Mouse (Mus musculus) gastrocnemius, adult 8-10 months (tissue): Measurements from ENCODE around the gene Naa10. TPM values are rescaled to one million over a fixed set of nuclear protein-coding genes. Genes with fewer than 3 reads are reported as not detected.

Experiments
- total RNA-seq, 4 experiments: library from RNA; stranded (reverse); gene quantifications; 2 replicates each; pipeline ENCODE4 v1.2.4; 2022

Gene Naa10
- total RNA-seq, 4 experiments from 2014 or later = 46.6 to 61.8 (median 47.7) TPM

Other genes starting within 250 kb of the Naa10 start
- gene Slc6a8, start 248.8 kb downstream of the Naa10 start, total RNA-seq = 100 to 1,000 TPM in 3 of 4 experiments, 10 to 100 TPM in 1; 95.0 to 131 (median 122) TPM
- 10 to 100 TPM; 51.3 to 65.3 (median 61.4) TPM for gene Bcap31, start 205.8 kb downstream of the Naa10 start, total RNA-seq
- 10 to 100 TPM; 16.6 to 20.5 (median 19.7) TPM for gene Abcd1, start 205.3 kb downstream of the Naa10 start, total RNA-seq
- under 1 TPM; 0.24 to 0.70 (median 0.39) TPM for gene Plxnb3, start 164.9 kb downstream of the Naa10 start, total RNA-seq
- 10 to 100 TPM; 30.4 to 34.6 (median 32.5) TPM for gene Srpk3, start 147.5 kb downstream of the Naa10 start, total RNA-seq
- 100 to 1,000 TPM; 347 to 391 (median 361) TPM for gene Idh3g, start 135.0 kb downstream of the Naa10 start, total RNA-seq
- gene Ssr4, start 134.9 kb downstream of the Naa10 start, total RNA-seq = 10 to 100 TPM; 79.3 to 97.7 (median 86.9) TPM
- 1 to 10 TPM in 1 of 4 experiments, under 1 TPM in 3; 0.44 to 1.0 (median 0.81) TPM for gene Pdzd4, start 97.0 kb downstream of the Naa10 start, total RNA-seq
- not detected for gene Avpr2, start 29.8 kb downstream of the Naa10 start, total RNA-seq
- 1 to 10 TPM; 1.7 to 3.1 (median 2.6) TPM for gene L1cam, start 25.8 kb downstream of the Naa10 start, total RNA-seq
- 1 to 10 TPM in 1 of 4 experiments, under 1 TPM in 3; 0.22 to 1.1 (median 0.57) TPM for gene Arhgap4, start 74 bp downstream of the Naa10 start, total RNA-seq
- 1 to 10 TPM in 3 of 4 experiments, under 1 TPM in 1; 0.87 to 2.3 (median 1.5) TPM for gene Renbp, start 8.9 kb upstream of the Naa10 start, total RNA-seq
- gene Hcfc1, start 44.4 kb upstream of the Naa10 start, total RNA-seq = 10 to 100 TPM; 29.8 to 34.0 (median 32.0) TPM
- 10 to 100 TPM; 34.9 to 39.0 (median 37.5) TPM for gene Irak1, start 102.0 kb upstream of the Naa10 start, total RNA-seq
- 1 to 10 TPM in 1 of 4 experiments, under 1 TPM in 1, not detected in 2; 0.46 to 1.5 TPM for gene Opn1mw, start 205.5 kb upstream of the Naa10 start, total RNA-seq
- 10 to 100 TPM; 27.8 to 32.8 (median 29.0) TPM for gene Mecp2, start 213.4 kb upstream of the Naa10 start, total RNA-seq
- gene Tex28, start 245.9 kb upstream of the Naa10 start, total RNA-seq = not detected